Mouse (Mus musculus) forebrain, embryonic 13.5 days (tissue): ENCODE measurements around the gene Scamp4. TPM values are rescaled to one million over a fixed set of nuclear protein-coding genes. Genes with fewer than 3 reads are reported as not detected.
"Not testable (repeated sequence)": the region's sequence is repeated elsewhere in the genome, so short reads cannot be mapped to it uniquely, and the experiment has no call there.

Experiments
- ATAC-seq: fragments of 200-750 bp; cut with Nextera tagmentation; 2 replicates; pipeline ENCODE4 v1.8.0; 2017
- H3K27ac ChIP-seq: fragments of 300-500 bp; sonication (generic); 2 replicates; pipeline ENCODE4 v1.5.1; 2015; ENCODE audit warnings: inconsistent platforms, mild to moderate bottlenecking, moderate library complexity
- H3K27me3 ChIP-seq: fragments of 300-500 bp; sonication (generic); 2 replicates; pipeline ENCODE4 v1.6.1; 2015; ENCODE audit warnings: mild to moderate bottlenecking, inconsistent platforms
- H3K36me3 ChIP-seq: fragments of 300-500 bp; sonication (generic); 2 replicates; pipeline ENCODE4 v1.6.1; 2015; ENCODE audit warnings: mild to moderate bottlenecking, inconsistent platforms; ENCODE audit not compliant: poor library complexity, severe bottlenecking
- H3K4me1 ChIP-seq: fragments of 300-500 bp; sonication (generic); 2 replicates; pipeline ENCODE4 v1.6.1; 2015; ENCODE audit warnings: inconsistent platforms
- H3K4me2 ChIP-seq: fragments of 300-500 bp; sonication (generic); 2 replicates; pipeline ENCODE4 v1.6.1; 2015; ENCODE audit warnings: inconsistent platforms, mild to moderate bottlenecking, moderate library complexity
- H3K4me3 ChIP-seq: fragments of 300-500 bp; sonication (generic); 2 replicates; pipeline ENCODE4 v1.5.1; 2015; ENCODE audit warnings: mild to moderate bottlenecking, inconsistent platforms
- H3K9ac ChIP-seq: fragments of 300-500 bp; sonication (generic); 2 replicates; pipeline ENCODE4 v1.6.1; 2015; ENCODE audit warnings: mild to moderate bottlenecking, inconsistent platforms
- H3K9me3 ChIP-seq: fragments of 300-500 bp; sonication (generic); replicated peaks from 2 replicates; pipeline ENCODE4 v1.6.1; 2016; ENCODE audit warnings: inconsistent platforms
- WGBS: fragments of 180-500 bp; shearing (Covaris S2); methylation state at CpG from one replicate; pipeline ENCODE4 v1.1.7; 2015; 5-methylcytosine and 5-hydroxymethylcytosine counted together
- polyA plus RNA-seq: library from polyadenylated mRNA; unstranded; fragments of >200 nt; fragmentation: Nextera tagmentation; extraction: Ambion mirVana; gene quantifications from 2 replicates; pipeline ENCODE4 v1.2.1, GENCODE M21; 2015

Scamp4 gene
- polyA plus RNA-seq, 1 experiment from 2014 or later, result 56.7 TPM

DNA sequence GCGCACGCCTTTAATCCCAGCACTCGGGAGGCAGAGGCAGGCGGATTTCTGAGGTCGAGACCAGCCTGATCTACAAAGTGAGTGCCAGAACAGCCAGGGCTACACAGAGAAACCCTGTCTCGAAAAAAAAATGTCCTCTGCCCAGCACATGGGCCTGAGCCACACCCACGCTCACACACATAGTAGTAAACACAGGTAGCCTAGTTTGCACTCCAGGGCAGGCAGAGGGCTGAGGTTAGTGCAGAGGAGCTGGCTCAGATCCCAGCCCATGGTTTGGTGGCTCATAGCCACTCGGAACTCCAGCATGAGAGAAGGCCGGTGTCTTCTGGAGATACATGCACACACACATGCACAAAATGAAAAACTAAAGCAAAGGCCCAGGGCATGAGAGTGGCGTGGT is 44.3 kb downstream of the Scamp4 start:
- no peak overlapping the region for H3K9ac ChIP-seq
- H3K4me3 ChIP-seq, result no peak overlapping the region
- no peak overlapping the region for H3K4me2 ChIP-seq
- no peaks in the 10 kb centered on the region for H3K27me3 ChIP-seq
- no peaks in the 10 kb centered on the region for H3K4me1 ChIP-seq
- ATAC-seq, result no peak
- no peaks in the 10 kb centered on the region for H3K9me3 ChIP-seq
- peaks cover 68% of the 10 kb centered on the region for H3K36me3 ChIP-seq
- H3K27ac ChIP-seq, result no peak overlapping the region
- 94% methylated on average over 10 of the region's 10 CpGs for WGBS

- H3K27me3 ChIP-seq, H3K27ac ChIP-seq, H3K9ac ChIP-seq, H3K4me1 ChIP-seq, H3K4me2 ChIP-seq, H3K4me3 ChIP-seq, H3K9me3 ChIP-seq: not testable (repeated sequence)
- WGBS, result 92% methylated on average over 6 of the region's 6 CpGs
- peaks cover 42% of the 10 kb centered on the region for H3K36me3 ChIP-seq
- ATAC-seq, result 0 out of 2 replicates have a peak, but pooled peaks have one; percentile 42
Measured at GRCm38 (mm10) chr10:80649910-80650309, 47.2 kb downstream of the Scamp4 start.

DNA sequence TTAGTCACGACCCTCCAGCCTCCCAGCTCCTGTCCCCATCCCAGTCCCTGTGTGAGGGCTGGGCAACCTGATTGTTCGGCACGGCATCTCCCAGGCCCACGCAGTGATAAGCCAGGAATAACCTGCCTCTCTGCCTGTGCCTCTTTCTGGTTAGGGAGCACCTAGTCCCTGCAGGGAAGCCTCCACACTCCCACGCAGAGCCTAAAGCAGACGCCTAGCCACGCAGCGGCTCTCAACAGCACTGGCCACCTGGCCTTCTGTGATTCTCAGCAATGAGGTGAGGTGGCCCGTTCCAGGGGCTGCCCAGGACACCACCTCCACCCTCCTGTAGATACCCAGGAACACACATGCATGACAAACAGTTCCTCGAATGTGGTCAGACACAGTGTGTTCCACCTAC is 47.7 kb downstream of the Scamp4 start:
- Histone ChIP-seq H3K4me3 (no peak overlapping the region), H3K9ac (no peak overlapping the region), H3K27me3 (no peaks in the 10 kb centered on the region), H3K4me2 (no peak overlapping the region), H3K27ac (no peak overlapping the region), H3K9me3 (no peaks in the 10 kb centered on the region), H3K4me1 (peaks cover 13% of the 10 kb centered on the region), H3K36me3 (peaks cover 38% of the 10 kb centered on the region)
- no peak for ATAC-seq
- WGBS, result 92% methylated on average over 10 of the region's 10 CpGs

- H3K27ac ChIP-seq, result no peak overlapping the region
- no peaks in the 10 kb centered on the region for H3K27me3 ChIP-seq
- no peak overlapping the region for H3K4me2 ChIP-seq
- no peak overlapping the region for H3K4me3 ChIP-seq
- WGBS, result 91% methylated on average over 6 of the region's 6 CpGs
- no peak overlapping the region for H3K9ac ChIP-seq
- peaks cover 24% of the 10 kb centered on the region for H3K4me1 ChIP-seq
- ATAC-seq, result no peak
- H3K36me3 ChIP-seq, result peaks cover 11% of the 10 kb centered on the region
- H3K9me3 ChIP-seq, result no peaks in the 10 kb centered on the region
Measured at GRCm38 (mm10) chr10:80653156-80653720, 50.6 kb downstream of the Scamp4 start.

DNA sequence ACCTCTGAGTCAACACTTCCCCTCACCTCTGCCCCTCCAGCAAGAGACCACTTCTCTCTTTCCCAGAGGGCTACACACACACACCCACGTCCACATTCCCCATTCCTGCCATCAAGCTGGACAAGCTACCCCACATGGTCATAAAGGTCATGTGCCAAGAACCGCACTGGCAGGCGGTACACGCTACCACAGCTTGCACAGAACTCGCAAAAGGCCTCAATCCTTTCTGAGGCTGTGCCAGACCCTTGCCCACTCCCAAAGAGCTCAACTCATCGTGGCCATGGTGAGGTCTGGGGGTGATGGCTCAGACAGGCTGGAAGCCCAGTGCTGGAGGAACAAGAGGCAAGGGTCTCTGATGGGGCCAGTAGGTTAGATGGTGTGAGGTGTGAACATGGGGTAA is 52.2 kb downstream of the Scamp4 start:
- no peak overlapping the region; the same call in 1 of the 2 replicates for H3K27ac ChIP-seq
- peak overlapping the region; percentile 82; the same call in 1 of the 2 replicates for H3K4me3 ChIP-seq
- no peaks in the 10 kb centered on the region for H3K9me3 ChIP-seq
- 89% methylated on average over 6 of the region's 6 CpGs for WGBS
- H3K27me3 ChIP-seq, result no peaks in the 10 kb centered on the region
- peak overlapping the region; percentile 92; the same call in 1 of the 2 replicates for H3K9ac ChIP-seq
- H3K4me2 ChIP-seq, result peak overlapping the region; percentile 89
- peaks cover 29% of the 10 kb centered on the region for H3K4me1 ChIP-seq
- ATAC-seq, result no peak
- H3K36me3 ChIP-seq, result peaks cover 4% of the 10 kb centered on the region; the same call in 1 of the 2 replicates

GRCm38 (mm10) chr10:80655406-80656129 is 52.9 kb downstream of the Scamp4 start:
- Histone ChIP-seq H3K27ac (peak overlapping the region; percentile 70), H3K4me1 (peaks cover 29% of the 10 kb centered on the region), H3K27me3 (no peaks in the 10 kb centered on the region), H3K36me3 (peaks cover 4% of the 10 kb centered on the region; the same call in 1 of the 2 replicates), H3K9ac (peak overlapping the region; percentile 92), H3K4me2 (peak overlapping the region; percentile 89), H3K9me3 (no peaks in the 10 kb centered on the region), H3K4me3 (peak overlapping the region; percentile 82)
- ATAC-seq, result peak; percentile 67
- 5% methylated on average over 12 of the region's 12 CpGs for WGBS

- peaks cover 4% of the 10 kb centered on the region; the same call in 1 of the 2 replicates for H3K36me3 ChIP-seq
- peak; percentile 85 for ATAC-seq
- no peaks in the 10 kb centered on the region for H3K9me3 ChIP-seq
- H3K4me1 ChIP-seq, result peaks cover 29% of the 10 kb centered on the region
- peak overlapping the region; percentile 89 for H3K27ac ChIP-seq
- no peaks in the 10 kb centered on the region for H3K27me3 ChIP-seq
- under 1% methylated on average over 44 of the region's 72 CpGs for WGBS
- peak overlapping the region; percentile 89 for H3K4me2 ChIP-seq
- peak overlapping the region; percentile 92 for H3K9ac ChIP-seq
- peak overlapping the region; percentile 82 for H3K4me3 ChIP-seq
Measured at GRCm38 (mm10) chr10:80656130-80656862, 53.6 kb downstream of the Scamp4 start.

GRCm38 (mm10) chr10:80656863-80657623 is 54.4 kb downstream of the Scamp4 start, which contains the start of gene Btbd2:
Gene Btbd2, minus strand, starts transcription at chr10:80657071.
- Histone ChIP-seq H3K27ac (peak within 1 kb of the TSS; percentile 89), H3K4me2 (peak within 1 kb of the TSS; percentile 89), H3K36me3 (peaks cover 3% of the 10 kb centered on the region; the same call in 1 of the 2 replicates), H3K4me1 (peaks cover 29% of the 10 kb centered on the region), H3K27me3 (no peaks in the 10 kb centered on the region), H3K9me3 (no peaks in the 10 kb centered on the region), H3K9ac (peak within 1 kb of the TSS; percentile 92), H3K4me3 (peak within 1 kb of the TSS; percentile 82)
- no peak; the same call in 1 of the 2 replicates for ATAC-seq
- 23% methylated on average over 15 of the region's 15 CpGs for WGBS

GRCm38 (mm10) chr10:80658194-80658840 is 55.6 kb downstream of the Scamp4 start:
- no peaks in the 10 kb centered on the region for H3K9me3 ChIP-seq
- no peak overlapping the region for H3K9ac ChIP-seq
- peaks cover 33% of the 10 kb centered on the region for H3K4me1 ChIP-seq
- 88% methylated on average over 14 of the region's 14 CpGs for WGBS
- H3K4me2 ChIP-seq, result no peak overlapping the region
- no peak for ATAC-seq
- H3K4me3 ChIP-seq, result no peak overlapping the region
- no peaks in the 10 kb centered on the region for H3K36me3 ChIP-seq
- no peaks in the 10 kb centered on the region for H3K27me3 ChIP-seq
- H3K27ac ChIP-seq, result no peak overlapping the region

DNA sequence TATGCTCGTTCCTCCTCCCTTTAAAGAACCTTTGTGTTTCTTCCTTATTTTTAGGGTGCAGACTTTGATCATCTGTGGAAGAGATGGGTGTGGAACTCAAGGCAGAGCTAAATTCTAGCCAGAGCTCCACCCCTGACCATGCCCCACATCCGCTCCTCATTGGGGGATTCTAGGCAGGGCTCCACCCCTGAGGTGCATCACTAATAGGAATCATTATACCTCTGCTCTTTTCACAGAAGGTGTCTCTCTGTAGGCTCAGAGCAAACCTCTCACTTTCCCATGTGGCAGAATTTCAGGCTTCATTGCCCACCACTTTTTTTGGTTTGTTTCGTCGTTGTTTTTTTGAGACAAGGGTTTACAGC is 56.1 kb downstream of the Scamp4 start:
- no peaks in the 10 kb centered on the region for H3K36me3 ChIP-seq
- no peak overlapping the region for H3K9ac ChIP-seq
- no peaks in the 10 kb centered on the region for H3K9me3 ChIP-seq
- ATAC-seq, result no peak
- peaks cover 36% of the 10 kb centered on the region for H3K4me1 ChIP-seq
- peak overlapping the region; percentile 51; the same call in 1 of the 2 replicates for H3K27ac ChIP-seq
- 74% methylated on average over 4 of the region's 4 CpGs for WGBS
- no peak overlapping the region for H3K4me3 ChIP-seq
- H3K4me2 ChIP-seq, result no peak overlapping the region
- H3K27me3 ChIP-seq, result no peaks in the 10 kb centered on the region

DNA sequence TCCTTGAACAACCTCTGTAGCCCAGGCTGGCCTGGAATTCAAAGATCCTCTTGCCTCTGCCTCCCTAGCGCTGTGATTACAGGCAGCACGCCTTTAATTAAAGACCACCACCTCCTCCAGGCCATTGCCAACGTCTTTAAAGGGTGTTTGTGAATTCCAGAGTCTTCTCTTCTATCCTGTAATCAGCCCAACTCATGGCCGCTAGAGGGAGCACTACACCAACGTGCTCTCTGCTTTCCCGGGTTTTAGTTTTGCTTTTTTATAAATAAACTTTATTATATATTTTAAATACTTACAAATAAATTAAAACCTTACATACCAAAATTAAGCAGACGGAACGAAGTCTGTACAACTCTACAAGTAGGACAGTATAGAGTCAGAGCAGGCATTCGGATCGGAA is 56.5 kb downstream of the Scamp4 start:
- no peaks in the 10 kb centered on the region for H3K36me3 ChIP-seq
- no peaks in the 10 kb centered on the region for H3K27me3 ChIP-seq
- peak overlapping the region; percentile 51; the same call in 1 of the 2 replicates for H3K27ac ChIP-seq
- H3K9ac ChIP-seq, result no peak overlapping the region
- H3K9me3 ChIP-seq, result no peaks in the 10 kb centered on the region
- peaks cover 34% of the 10 kb centered on the region for H3K4me1 ChIP-seq
- H3K4me3 ChIP-seq, result peak overlapping the region; percentile 23
- ATAC-seq, result no peak
- 9% methylated on average over 10 of the region's 10 CpGs for whole genome bisulfite sequencing
- H3K4me2 ChIP-seq, result peak overlapping the region; percentile 39; the same call in 1 of the 2 replicates
